Mouse (Mus musculus): ENCODE results near the gene Cit.

- TF ChIP-seq MAFK (IDR thresholded peaks at IDR 0.05; ENCODE audit: insufficient read depth, low read depth, low read length) (no peak), ZNF384 (IDR thresholded peaks at IDR 0.05; ENCODE audit: low read depth, low read length) (no peak), CHD2 (IDR thresholded peaks at IDR 0.05; ENCODE audit: low read depth, low read length) (no peak), HCFC1 (IDR thresholded peaks at IDR 0.05; ENCODE audit: borderline replicate concordance, insufficient read depth, low read length) (no peak), ZC3H11A (IDR thresholded peaks at IDR 0.05; ENCODE audit: borderline replicate concordance, low read depth, low read length) (no peak)
Measured at GRCm38 (mm10) chr5:115921990-115922389, 76.9 kb downstream of the Cit start.

Measured in ES-E14 (cell line).